Mouse (Mus musculus) myocyte (in vitro differentiated cells): ENCODE data around the gene Dppa2. TPM values are rescaled to one million over a fixed set of nuclear protein-coding genes. Genes with fewer than 3 reads are reported as not detected.

Experiments used
- H3K27me3 ChIP-seq: one replicate; pipeline ENCODE4 v1.6.1; 2011; ENCODE audit not compliant: control insufficient read depth, insufficient read depth, insufficient read length
- H3K36me3 ChIP-seq: one replicate; pipeline ENCODE4 v1.6.1; 2011; ENCODE audit not compliant: control insufficient read depth, insufficient read depth
- H3K4me2 ChIP-seq: one replicate; pipeline ENCODE4 v1.6.1; 2011; ENCODE audit warnings: low read depth, control low read depth
- H3K4me3 ChIP-seq: one replicate; pipeline ENCODE4 v1.5.1; 2011; ENCODE audit warnings: mild to moderate bottlenecking, control low read depth, moderate library complexity
- H3K79me2 ChIP-seq: one replicate; pipeline ENCODE4 v1.6.1; 2011; ENCODE audit not compliant: control insufficient read depth, insufficient read depth
- H3ac ChIP-seq: one replicate; pipeline ENCODE4 v1.6.1; 2011; ENCODE audit not compliant: control insufficient read depth, insufficient read length
- CEBPB ChIP-seq: IDR thresholded peaks from 2 replicates; pipeline ENCODE4 v1.6.1; 2011; ENCODE audit warnings: mild to moderate bottlenecking, moderate library complexity; ENCODE audit not compliant: poor library complexity, insufficient read depth, severe bottlenecking
- E2F4 ChIP-seq: IDR thresholded peaks from one replicate; pipeline ENCODE4 v1.6.1; 2011; ENCODE audit warnings: mild to moderate bottlenecking, control low read depth, moderate library complexity; ENCODE audit not compliant: insufficient read depth
- MAX ChIP-seq: IDR thresholded peaks from one replicate; pipeline ENCODE4 v1.6.1; 2011; ENCODE audit warnings: low read depth, mild to moderate bottlenecking, control low read depth
- MYOD1 ChIP-seq, 3 experiments: IDR thresholded peaks; one replicate each; pipeline ENCODE4 v1.6.1; 2011; ENCODE audit warnings: control low read depth in 2 of 3, low read depth in 2 of 3, mild to moderate bottlenecking in 2 of 3, moderate library complexity in 1 of 3; ENCODE audit not compliant: insufficient read length in 2 of 3, control insufficient read depth in 1 of 3
- MYOG ChIP-seq, 3 experiments: IDR thresholded peaks; one replicate each; pipeline ENCODE4 v1.6.1; 2011; ENCODE audit warnings: control low read depth in 2 of 3, low read depth in 2 of 3, mild to moderate bottlenecking in 2 of 3; ENCODE audit not compliant: insufficient read length in 2 of 3, control insufficient read depth in 1 of 3, insufficient read depth in 1 of 3
- POLR2A ChIP-seq: IDR thresholded peaks from one replicate; pipeline ENCODE4 v1.6.1; 2011; ENCODE audit warnings: low read depth, mild to moderate bottlenecking, control low read depth, moderate library complexity; ENCODE audit not compliant: insufficient read length
- POLR2AphosphoS2 ChIP-seq: IDR thresholded peaks from one replicate; pipeline ENCODE4 v1.6.1; 2011; ENCODE audit warnings: low read depth, control low read depth; ENCODE audit not compliant: insufficient read length
- REST ChIP-seq: IDR thresholded peaks from one replicate; pipeline ENCODE4 v1.6.1; 2011; ENCODE audit warnings: mild to moderate bottlenecking, control low read depth, moderate library complexity; ENCODE audit not compliant: insufficient read depth, insufficient read length
- SRF ChIP-seq: IDR thresholded peaks from one replicate; pipeline ENCODE4 v1.6.1; 2011; ENCODE audit warnings: low read depth; ENCODE audit not compliant: control insufficient read depth, insufficient read length
- TCF12 ChIP-seq: IDR thresholded peaks from one replicate; pipeline ENCODE4 v1.6.1; 2011; ENCODE audit warnings: mild to moderate bottlenecking, control low read depth; ENCODE audit not compliant: poor library complexity, insufficient read depth, severe bottlenecking
- TCF3 ChIP-seq: IDR thresholded peaks from one replicate; pipeline ENCODE4 v1.6.1; 2011; ENCODE audit warnings: low read depth, control low read depth; ENCODE audit not compliant: insufficient read length
- USF1 ChIP-seq: IDR thresholded peaks from one replicate; pipeline ENCODE4 v1.6.1; 2011; ENCODE audit warnings: low read depth, mild to moderate bottlenecking, control low read depth, moderate library complexity
- polyA plus RNA-seq: library from polyadenylated mRNA; unstranded; fragments of >200 nt; fragmentation: generic; extraction: Trizol; gene quantifications from one replicate; pipeline ENCODE4 v1.2.1, GENCODE M21; 2012; ENCODE audit warnings: missing spikeins

The Dppa2 gene
- polyA plus RNA-seq, 1 experiment = 0.14 TPM

DNA sequence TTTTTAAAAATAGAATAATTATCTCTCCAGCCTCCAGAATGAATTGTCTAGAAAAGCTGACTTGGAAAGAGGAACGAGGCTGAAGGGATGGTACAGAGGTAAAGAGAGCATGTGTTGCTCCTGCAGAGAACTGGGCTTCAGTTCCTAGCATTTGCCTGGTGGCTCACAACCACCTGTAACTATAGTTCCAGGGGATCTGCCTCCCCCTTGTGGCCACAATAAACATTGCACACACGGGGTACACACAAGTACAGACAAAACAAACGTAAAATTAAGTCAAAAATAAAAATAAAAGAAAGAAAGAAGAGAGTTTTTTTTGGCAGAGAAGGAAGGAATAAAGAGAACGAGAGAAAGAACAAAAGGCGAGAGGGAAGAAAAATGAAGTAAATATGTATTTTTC lies 63.1 kb downstream of the Dppa2 start:
- Histone ChIP-seq H3K27me3 (no peaks in the 10 kb centered on the region), H3K4me3 (no peak overlapping the region), H3ac (no peak overlapping the region), H3K36me3 (no peaks in the 10 kb centered on the region), H3K79me2 (no peaks in the 10 kb centered on the region), H3K4me2 (no peak overlapping the region)
- TF ChIP-seq E2F4 (no peak), SRF (no peak), POLR2A (no peak), POLR2AphosphoS2 (no peak), REST (no peak), MYOD1 (IDR thresholded peaks at IDR 0.05; ENCODE audit: control insufficient read depth in 1 of 3, insufficient read length in 2 of 3, low read depth in 2 of 3) (no peak)

DNA sequence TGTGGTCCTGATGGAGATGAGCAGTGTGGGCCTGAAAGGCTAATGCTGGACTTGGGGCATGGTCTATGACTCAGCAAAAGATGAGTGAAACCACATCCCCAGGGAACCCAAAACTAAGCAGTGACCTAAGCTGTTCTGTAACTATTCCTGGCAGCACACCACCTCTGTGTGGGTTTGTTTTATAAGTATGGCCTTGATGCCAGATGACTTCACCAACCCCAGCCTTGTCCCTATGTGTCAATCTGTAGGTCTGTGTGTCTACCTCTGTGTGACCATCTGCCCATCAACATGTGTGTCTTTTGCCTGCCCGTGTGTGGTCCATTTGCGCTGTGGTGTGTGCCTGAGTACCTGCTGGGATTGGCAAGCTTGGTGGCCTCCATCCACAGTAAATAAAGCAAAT lies 64.4 kb downstream of the Dppa2 start:
- no peak overlapping the region for H3K4me3 ChIP-seq
- H3K27me3 ChIP-seq = no peaks in the 10 kb centered on the region
- no peak overlapping the region for H3K4me2 ChIP-seq
- H3K79me2 ChIP-seq = no peaks in the 10 kb centered on the region
- no peak overlapping the region for H3ac ChIP-seq
- H3K36me3 ChIP-seq = no peaks in the 10 kb centered on the region
- TF ChIP-seq POLR2AphosphoS2 (no peak), MAX (no peak), USF1 (no peak), POLR2A (no peak), REST (no peak), E2F4 (no peak), CEBPB (no peak), TCF3 (no peak), MYOD1 (IDR thresholded peaks at IDR 0.05; ENCODE audit: control insufficient read depth in 1 of 3, insufficient read length in 2 of 3, low read depth in 2 of 3) (no peak), MYOG (IDR thresholded peaks at IDR 0.05; ENCODE audit: control insufficient read depth in 1 of 3, insufficient read depth in 1 of 3, insufficient read length in 2 of 3, low read depth in 2 of 3) (no peak), SRF (no peak), TCF12 (no peak)

Other genes with a start within 250 kb of the Dppa2 start
- gene Dppa4, start 20.2 kb upstream of the Dppa2 start, polyA plus RNA-seq = 0.53 TPM
- gene Gm5485, start 108.5 kb downstream of the Dppa2 start, polyA plus RNA-seq = not detected
- gene Morc1, start 127.3 kb downstream of the Dppa2 start, polyA plus RNA-seq = not detected